Mouse (Mus musculus) heart, embryonic 11.5 days (tissue): ENCODE results near the gene Krt80. TPM values are rescaled to one million over a fixed set of nuclear protein-coding genes. Genes with fewer than 3 reads are reported as not detected.

Source experiments
- ATAC-seq: fragments of 200-750 bp; cut with Nextera tagmentation; replicated peaks from 2 replicates; pipeline ENCODE4 v1.8.0; 2017; ENCODE audit warnings: moderate library complexity; ENCODE audit not compliant: insufficient number of reproducible peaks, low FRiP score, low TSS enrichment
- H3K27ac ChIP-seq: fragments of 300-500 bp; sonication (generic); 2 replicates; pipeline ENCODE4 v1.5.1; 2014; ENCODE audit warnings: mild to moderate bottlenecking, low read depth, low read length
- H3K27me3 ChIP-seq: fragments of 300-500 bp; sonication (generic); 2 replicates; pipeline ENCODE4 v1.6.1; 2014; ENCODE audit warnings: mild to moderate bottlenecking, low read length, mixed read lengths; ENCODE audit not compliant: control insufficient read depth, insufficient read depth
- H3K36me3 ChIP-seq: fragments of 300-500 bp; sonication (generic); 2 replicates; pipeline ENCODE4 v1.6.1; 2014; ENCODE audit warnings: mild to moderate bottlenecking, low read length, moderate library complexity, mixed read lengths; ENCODE audit not compliant: control insufficient read depth, insufficient read depth
- H3K4me1 ChIP-seq: fragments of 300-500 bp; sonication (generic); 2 replicates; pipeline ENCODE4 v1.6.1; 2014; ENCODE audit warnings: low read length; ENCODE audit not compliant: control insufficient read depth, insufficient read depth
- H3K4me2 ChIP-seq: fragments of 300-500 bp; sonication (generic); 2 replicates; pipeline ENCODE4 v1.6.1; 2014; ENCODE audit warnings: mild to moderate bottlenecking, moderate library complexity
- H3K4me3 ChIP-seq: fragments of 300-500 bp; sonication (generic); 2 replicates; pipeline ENCODE4 v1.5.1; 2014; ENCODE audit warnings: low read depth, low read length
- H3K9ac ChIP-seq: fragments of 300-500 bp; sonication (generic); 2 replicates; pipeline ENCODE4 v1.6.1; 2014; ENCODE audit warnings: mild to moderate bottlenecking, low read depth, low read length, moderate library complexity
- H3K9me3 ChIP-seq: fragments of 300-500 bp; sonication (generic); replicated peaks from 2 replicates; pipeline ENCODE4 v1.6.1; 2016; ENCODE audit warnings: low read length; ENCODE audit not compliant: control insufficient read depth
- WGBS: fragments of 180-500 bp; shearing (Covaris S2); extraction: QIAGEN DNeasy Blood & Tissue Kit; methylation state at CpG from one replicate; pipeline ENCODE4 v1.1.7; 2014; ENCODE audit not compliant: insufficient replicate concordance; 5-methylcytosine and 5-hydroxymethylcytosine counted together
- polyA plus RNA-seq: library from polyadenylated mRNA; unstranded; fragments of >200 nt; fragmentation: Nextera tagmentation; extraction: Ambion mirVana; gene quantifications from 2 replicates; pipeline ENCODE4 v1.2.1, GENCODE M21; 2014

Krt80 gene
- 2.5 and 2.8 TPM in 2 replicates for polyA plus RNA-seq

- peak within 1 kb of the TSS; percentile 79 for H3K27ac ChIP-seq
- 34% methylated on average over 22 of the region's 22 CpGs for WGBS
- ATAC-seq: peak; percentile 62
- H3K4me1 ChIP-seq: peaks cover 46% of the 10 kb centered on the region
- H3K4me2 ChIP-seq: peak within 1 kb of the TSS; percentile 22
- H3K27me3 ChIP-seq: peaks cover 4% of the 10 kb centered on the region
- no peaks in the 10 kb centered on the region for H3K9me3 ChIP-seq
- H3K4me3 ChIP-seq: no peak within 1 kb of the TSS
- 0 out of 2 replicates have a peak within 1 kb of the TSS, but pooled peaks have one; percentile 16 for H3K9ac ChIP-seq
- H3K36me3 ChIP-seq: no peaks in the 10 kb centered on the region
These were observed at the start of gene Krt80 for GRCm38 (mm10) chr15:101370101-101370911. Krt80 (minus strand) TSS chr15:101370162.

- WGBS: 78% methylated on average over 4 of the region's 4 CpGs
- no peak for ATAC-seq
These were observed 49.0 kb upstream of the Krt80 start for GRCm38 (mm10) chr15:101418950-101419349.

GRCm38 (mm10) chr15:101414807-101415565 lies 45.0 kb upstream of the Krt80 start:
- Histone ChIP-seq H3K27ac (no peak overlapping the region), H3K4me3 (no peak overlapping the region), H3K9ac (no peak overlapping the region), H3K27me3 (peaks cover 30% of the 10 kb centered on the region), H3K4me1 (peaks cover 8% of the 10 kb centered on the region; the same call in 1 of the 2 replicates), H3K9me3 (no peaks in the 10 kb centered on the region), H3K4me2 (no peak overlapping the region), H3K36me3 (no peaks in the 10 kb centered on the region)
- ATAC-seq: no peak
- WGBS: 38% methylated on average over 11 of the region's 11 CpGs

More at GRCm38 (mm10) chr15:101418950-101419349, 49.0 kb upstream of the Krt80 start:
- Histone ChIP-seq H3K36me3 (no peaks in the 10 kb centered on the region), H3K9me3 (no peaks in the 10 kb centered on the region), H3K4me1 (0 out of 2 replicates have a peak, but pooled peaks cover 4% of the 10 kb centered on the region), H3K9ac (no peak overlapping the region), H3K4me2 (no peak overlapping the region), H3K4me3 (no peak overlapping the region), H3K27me3 (peaks cover 7% of the 10 kb centered on the region), H3K27ac (no peak overlapping the region)

GRCm38 (mm10) chr15:101413916-101414635 lies 44.1 kb upstream of the Krt80 start:
- Histone ChIP-seq H3K27ac (no peak overlapping the region), H3K9me3 (no peaks in the 10 kb centered on the region), H3K4me3 (no peak overlapping the region), H3K4me2 (no peak overlapping the region), H3K27me3 (peaks cover 30% of the 10 kb centered on the region), H3K9ac (no peak overlapping the region), H3K36me3 (no peaks in the 10 kb centered on the region), H3K4me1 (peaks cover 8% of the 10 kb centered on the region; the same call in 1 of the 2 replicates)
- no peak for ATAC-seq
- WGBS: 47% methylated on average over 7 of the region's 7 CpGs

GRCm38 (mm10) chr15:101412188-101412587 lies 42.2 kb upstream of the Krt80 start:
- H3K4me3 ChIP-seq: peak overlapping the region; percentile 21
- no peak overlapping the region for H3K9ac ChIP-seq
- peaks cover 30% of the 10 kb centered on the region for H3K27me3 ChIP-seq
- no peaks in the 10 kb centered on the region for H3K9me3 ChIP-seq
- no peak for ATAC-seq
- peak overlapping the region; percentile 39 for H3K4me2 ChIP-seq
- H3K27ac ChIP-seq: no peak overlapping the region
- H3K4me1 ChIP-seq: peaks cover 8% of the 10 kb centered on the region; the same call in 1 of the 2 replicates
- no peaks in the 10 kb centered on the region for H3K36me3 ChIP-seq
- 17% methylated on average over 31 of the region's 31 CpGs for WGBS

GRCm38 (mm10) chr15:101410775-101411174 lies 40.8 kb upstream of the Krt80 start, which contains the start of gene Krt7:
Krt7 (plus strand) TSS chr15:101411043.
- Histone ChIP-seq H3K27me3 (peaks cover 30% of the 10 kb centered on the region), H3K36me3 (no peaks in the 10 kb centered on the region), H3K4me2 (peak within 1 kb of the TSS; percentile 39; the same call in 1 of the 2 replicates), H3K27ac (no peak within 1 kb of the TSS), H3K4me1 (peaks cover 8% of the 10 kb centered on the region; the same call in 1 of the 2 replicates), H3K9ac (no peak within 1 kb of the TSS), H3K9me3 (no peaks in the 10 kb centered on the region), H3K4me3 (no peak within 1 kb of the TSS)
- 25% methylated on average over 2 of the region's 2 CpGs for WGBS
- ATAC-seq: no peak

- no peaks in the 10 kb centered on the region for H3K36me3 ChIP-seq
- no peak for ATAC-seq
- H3K4me2 ChIP-seq: no peak overlapping the region
- no peak overlapping the region for H3K4me3 ChIP-seq
- no peaks in the 10 kb centered on the region for H3K27me3 ChIP-seq
- no peak overlapping the region for H3K27ac ChIP-seq
- H3K9me3 ChIP-seq: no peaks in the 10 kb centered on the region
- H3K4me1 ChIP-seq: 0 out of 2 replicates have a peak, but pooled peaks cover 2% of the 10 kb centered on the region
- WGBS: 77% methylated on average over 8 of the region's 8 CpGs
- H3K9ac ChIP-seq: no peak overlapping the region
These were observed 28.3 kb upstream of the Krt80 start for GRCm38 (mm10) chr15:101398269-101398668.

- Histone ChIP-seq H3K27me3 (no peaks in the 10 kb centered on the region), H3K9ac (no peak overlapping the region), H3K4me3 (no peak overlapping the region), H3K4me1 (0 out of 2 replicates have a peak, but pooled peaks cover 2% of the 10 kb centered on the region), H3K27ac (no peak overlapping the region), H3K4me2 (no peak overlapping the region), H3K36me3 (no peaks in the 10 kb centered on the region), H3K9me3 (no peaks in the 10 kb centered on the region)
- WGBS: 76% methylated on average over 2 of the region's 2 CpGs
- ATAC-seq: no peak
These were observed 27.7 kb upstream of the Krt80 start for GRCm38 (mm10) chr15:101397683-101398082.
